ENCODE assay signal across 8 mouse cellular contexts in the genomic region with DNA sequence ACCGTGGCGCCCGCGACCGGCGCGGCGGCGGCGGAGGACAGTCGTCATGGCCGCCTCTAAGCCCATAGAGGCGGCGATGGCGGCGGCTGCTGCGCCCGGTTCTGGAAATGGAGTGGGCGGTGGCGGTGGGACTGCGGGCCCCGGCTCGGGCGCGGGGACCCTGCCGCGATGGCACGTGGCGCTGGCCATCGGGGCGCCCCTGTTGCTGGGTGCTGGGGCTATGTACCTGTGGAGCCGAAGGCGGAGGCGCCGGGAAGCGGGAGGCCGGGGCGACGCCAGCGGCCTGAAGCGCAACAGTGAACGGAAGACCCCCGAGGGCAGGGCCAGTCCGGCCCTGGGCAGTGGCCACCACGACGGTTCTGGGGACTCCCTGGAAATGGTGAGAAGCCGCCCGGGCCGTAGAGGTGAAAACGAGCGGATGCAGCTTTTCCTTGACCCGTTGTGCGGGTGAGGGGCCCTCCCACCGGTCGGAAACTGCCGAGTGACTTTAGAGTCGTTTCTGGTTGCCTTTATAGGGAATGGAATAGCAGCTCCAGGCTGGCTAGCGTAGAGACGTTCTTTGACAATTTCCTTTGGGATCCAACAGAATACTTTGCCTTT. TPM values are rescaled to one million over a fixed set of nuclear protein-coding genes. Genes with fewer than 3 reads are reported as not detected.
A peak's percentile ranks its signal among the peaks of the same experiment; 100 is the strongest.
DNase-seq lines count a peak whose midpoint lies in the region; ATAC-seq and TF ChIP-seq lines count a peak whose summit lies in the region.

No protein-coding gene starts in this region.

- DNase-seq in gastrocnemius, adult 18-20 months (ENCODE audit: low spot score) = peak; percentile 6
- no peak for DNase-seq in gastrocnemius, postnatal 25 days
- no peak for DNase-seq in spleen, adult 2 months (ENCODE audit: low read depth in 1 of 2, low spot score in 2 of 2)
- DNase-seq in spleen, adult 12 weeks (ENCODE audit: low spot score) = no peak
- DNase-seq in heart, postnatal 0 days (ENCODE audit: low spot score) = no peak
- no peak for DNase-seq in frontal cortex, postnatal 14 days (ENCODE audit: low spot score in 2 of 2)
- no peak for DNase-seq in right cerebral cortex, adult 2 months (ENCODE audit: low spot score in 2 of 2)

- no peaks in the 10 kb centered on the region for H3K27me3 ChIP-seq in spleen, adult 2 months (ENCODE audit: control insufficient read depth, insufficient read depth, low read length)
- no peaks in the 10 kb centered on the region for H3K27me3 ChIP-seq in heart, postnatal 0 days (ENCODE audit: control insufficient read depth, insufficient read depth, low read length)
- H3K27me3 ChIP-seq in liver, embryonic 16.5 days (ENCODE audit: control insufficient read depth, insufficient read depth, low read depth, low read length) = no peaks in the 10 kb centered on the region

- peak overlapping the region; percentile 97 for H3K9ac ChIP-seq in heart, postnatal 0 days (replicated peaks; ENCODE audit: low read depth, low read length)
- peak overlapping the region; percentile 96 for H3K9ac ChIP-seq in liver, embryonic 16.5 days (ENCODE audit: low read depth, low read length)

- TF ChIP-seq EP300 in heart, postnatal 0 days (IDR thresholded peaks at IDR 0.05; ENCODE audit: low read depth) = 0 out of 2 replicates have a peak, but pooled peaks have one; percentile 42

- under 1% methylated on average over 59 of the region's 59 CpGs for WGBS in spleen, adult 2 months
- WGBS in heart, postnatal 0 days = under 1% methylated on average over 59 of the region's 59 CpGs
- under 1% methylated on average over 54 of the region's 59 CpGs for WGBS in liver, embryonic 16.5 days (ENCODE audit: insufficient replicate concordance)

- peak; percentile 4 for ATAC-seq in heart, postnatal 0 days (ENCODE audit: insufficient read depth, low read depth)
- ATAC-seq in liver, embryonic 16.5 days (ENCODE audit: low read depth) = no peak; the same call in 1 of the 2 replicates

- H3K9me3 ChIP-seq in heart, postnatal 0 days (replicated peaks; ENCODE audit: control insufficient read depth, low read length) = no peaks in the 10 kb centered on the region
- H3K9me3 ChIP-seq in liver, embryonic 16.5 days (replicated peaks; ENCODE audit: control insufficient read depth, low read length) = no peaks in the 10 kb centered on the region

- no peaks in the 10 kb centered on the region for H3K36me3 ChIP-seq in spleen, adult 2 months (ENCODE audit: control insufficient read depth, insufficient read depth, low read length)
- no peaks in the 10 kb centered on the region for H3K36me3 ChIP-seq in heart, postnatal 0 days (replicated peaks; ENCODE audit: control insufficient read depth, insufficient read depth, low read length)
- H3K36me3 ChIP-seq in liver, embryonic 16.5 days (ENCODE audit: control insufficient read depth, insufficient read depth) = no peaks in the 10 kb centered on the region

- H3K4me3 ChIP-seq in spleen, adult 2 months (ENCODE audit: extremely low read depth, insufficient read depth, insufficient read length) = peak overlapping the region; percentile 94
- peak overlapping the region; percentile 95 for H3K4me3 ChIP-seq in heart, postnatal 0 days (ENCODE audit: low read depth, low read length)
- peak overlapping the region; percentile 100 for H3K4me3 ChIP-seq in liver, embryonic 16.5 days (ENCODE audit: low read depth, low read length)

- H3K4me2 ChIP-seq in heart, postnatal 0 days (ENCODE audit: low read depth, low read length) = peak overlapping the region; percentile 81
- H3K4me2 ChIP-seq in liver, embryonic 16.5 days (ENCODE audit: low read depth, low read length) = peak overlapping the region; percentile 83

- H3K4me1 ChIP-seq in spleen, adult 2 months (ENCODE audit: control insufficient read depth, insufficient read depth, insufficient read length) = peaks cover 2% of the 10 kb centered on the region
- H3K4me1 ChIP-seq in heart, postnatal 0 days (ENCODE audit: control insufficient read depth, insufficient read depth) = peaks cover 18% of the 10 kb centered on the region
- peaks cover 18% of the 10 kb centered on the region for H3K4me1 ChIP-seq in liver, embryonic 16.5 days (ENCODE audit: control insufficient read depth, low read depth, low read length)

- no peak for TF ChIP-seq POLR2A in spleen, adult 2 months (IDR thresholded peaks at IDR 0.05; ENCODE audit: low read depth, low read length)

- no peak for TF ChIP-seq CTCF in spleen, adult 2 months (IDR thresholded peaks at IDR 0.05; ENCODE audit: extremely low read depth, insufficient read depth, insufficient read length, insufficient replicate concordance)
- TF ChIP-seq CTCF in heart, postnatal 0 days (IDR thresholded peaks at IDR 0.05; ENCODE audit: low read depth) = no peak

- peak overlapping the region; percentile 86 for H3K27ac ChIP-seq in spleen, adult 2 months (ENCODE audit: insufficient read depth, low read length)
- peak overlapping the region; percentile 96 for H3K27ac ChIP-seq in heart, postnatal 0 days (ENCODE audit: low read depth)
- peak overlapping the region; percentile 90 for H3K27ac ChIP-seq in liver, embryonic 16.5 days (ENCODE audit: low read length)

RNA-seq across cellular contexts. Expression of gene Tomm70a, which starts 0.4 kb away (rescaled TPM):
- total RNA-seq in gastrocnemius, adult 18-20 months (2021) = 10 to 100 TPM; 30.3 to 32.9 TPM
- total RNA-seq in gastrocnemius, postnatal 25 days (2021) = 10 to 100 TPM; 32.5 to 33.9 TPM
- polyA plus RNA-seq in spleen, adult 2 months (2012; rRNA removed) = 5.6 and 8.7 TPM in 2 replicates
- 53.5 and 56.8 TPM in 2 replicates for total RNA-seq in heart, postnatal 0 days (2014; rRNA removed; ENCODE audit: low replicate concordance)
- polyA plus RNA-seq in heart, postnatal 0 days (2015; fragmentation: Nextera tagmentation; extraction: Ambion mirVana) = 29.7 and 35.7 TPM in 2 replicates
- polyA plus RNA-seq in liver, embryonic 16.5 days (2015; fragmentation: Nextera tagmentation; extraction: Ambion mirVana) = 18.3 and 19.5 TPM in 2 replicates

RNA-seq across cellular contexts. Expression of gene Nit2, which starts 45.2 kb away (rescaled TPM):
- total RNA-seq in gastrocnemius, adult 18-20 months (2021) = 10 to 100 TPM; 19.2 to 22.5 TPM
- 10 to 100 TPM; 25.4 to 25.8 TPM for total RNA-seq in gastrocnemius, postnatal 25 days (2021)
- 7.1 and 9.1 TPM in 2 replicates for polyA plus RNA-seq in spleen, adult 2 months (2012; rRNA removed)
- total RNA-seq in heart, postnatal 0 days (2014; rRNA removed; ENCODE audit: low replicate concordance) = 21.1 and 40.3 TPM in 2 replicates
- polyA plus RNA-seq in heart, postnatal 0 days (2015; fragmentation: Nextera tagmentation; extraction: Ambion mirVana) = 54.1 and 54.8 TPM in 2 replicates
- 47.4 and 48.0 TPM in 2 replicates for polyA plus RNA-seq in liver, embryonic 16.5 days (2015; fragmentation: Nextera tagmentation; extraction: Ambion mirVana)

RNA-seq across cellular contexts. Expression of gene Tmem45a2, which starts 50.7 kb away (rescaled TPM):
- total RNA-seq in gastrocnemius, adult 18-20 months (2021) = not detected
- total RNA-seq in gastrocnemius, postnatal 25 days (2021) = not detected
- polyA plus RNA-seq in spleen, adult 2 months (2012; rRNA removed) = not detected in 2 replicates
- total RNA-seq in heart, postnatal 0 days (2014; rRNA removed; ENCODE audit: low replicate concordance) = not detected in 2 replicates
- polyA plus RNA-seq in heart, postnatal 0 days (2015; fragmentation: Nextera tagmentation; extraction: Ambion mirVana) = 0.29 and 0.30 TPM in 2 replicates
- polyA plus RNA-seq in liver, embryonic 16.5 days (2015; fragmentation: Nextera tagmentation; extraction: Ambion mirVana) = 0.13 and 0.27 TPM in 2 replicates
